Comparison of ENCODE assay signal across 13 mouse cellular contexts in genomic region chr1:182427426-182427825, GRCm38 (mm10). TPM values are rescaled to one million over a fixed set of nuclear protein-coding genes. Genes with fewer than 3 reads are reported as not detected.
A peak's percentile ranks its signal among the peaks of the same experiment; 100 is the strongest.
DNase-seq lines count a peak whose midpoint lies in the region; ATAC-seq and TF ChIP-seq lines count a peak whose summit lies in the region.
"Had no signal": no experiment of that assay in that cellular context is flagged by ENCODE, and none has a peak within 500 bp of the region (broad histone marks: within the 10 kb centered on the region; RNA-seq: fewer than 3 reads in every experiment).

No protein-coding gene starts in this region.

- no peaks in the 10 kb centered on the region for H3K27me3 ChIP-seq in midbrain, postnatal 0 days (ENCODE audit: insufficient read depth, low read length)
- no peaks in the 10 kb centered on the region for H3K27me3 ChIP-seq in midbrain, embryonic 11.5 days (ENCODE audit: control insufficient read depth, insufficient read depth, low read length)
- H3K27me3 ChIP-seq in kidney, postnatal 0 days (ENCODE audit: insufficient read depth, low read length) = no peaks in the 10 kb centered on the region
- no peaks in the 10 kb centered on the region for H3K27me3 ChIP-seq in hindbrain, embryonic 12.5 days
- H3K27me3 ChIP-seq: heart, embryonic 13.5 days; neural tube, embryonic 13.5 days had no signal

- H3K27ac ChIP-seq in midbrain, postnatal 0 days (ENCODE audit: low read depth, low read length) = no peak overlapping the region
- no peak overlapping the region for H3K27ac ChIP-seq in midbrain, embryonic 11.5 days (ENCODE audit: low read depth, low read length)
- no peak overlapping the region for H3K27ac ChIP-seq in kidney, postnatal 0 days
- H3K27ac ChIP-seq in hindbrain, embryonic 12.5 days = no peak overlapping the region
- H3K27ac ChIP-seq: heart, embryonic 13.5 days; macrophage; neural tube, embryonic 13.5 days had no signal

- H3K9ac ChIP-seq in midbrain, postnatal 0 days (replicated peaks; ENCODE audit: low read length, poor library complexity, severe bottlenecking) = no peak overlapping the region
- H3K9ac ChIP-seq in midbrain, embryonic 11.5 days (ENCODE audit: low read length) = no peak overlapping the region
- no peak overlapping the region for H3K9ac ChIP-seq in kidney, postnatal 0 days (ENCODE audit: low read depth, low read length)
- H3K9ac ChIP-seq in hindbrain, embryonic 12.5 days = no peak overlapping the region
- H3K9ac ChIP-seq: heart, embryonic 13.5 days; neural tube, embryonic 13.5 days had no signal

- WGBS in midbrain, postnatal 0 days = 65% methylated on average over 1 of the region's 1 CpGs
- 68% methylated on average over 1 of the region's 1 CpGs for WGBS in midbrain, embryonic 11.5 days
- 78% methylated on average over 1 of the region's 1 CpGs for WGBS in kidney, postnatal 0 days
- WGBS in hindbrain, embryonic 12.5 days = 65% methylated on average over 1 of the region's 1 CpGs

- no peak overlapping the region for H3K4me3 ChIP-seq in midbrain, postnatal 0 days (ENCODE audit: low read depth, low read length)
- H3K4me3 ChIP-seq in midbrain, embryonic 11.5 days (ENCODE audit: low read depth, low read length) = no peak overlapping the region
- no peak overlapping the region for H3K4me3 ChIP-seq in kidney, postnatal 0 days (replicated peaks; ENCODE audit: low read depth, low read length)
- H3K4me3 ChIP-seq in hindbrain, embryonic 12.5 days = no peak overlapping the region
- H3K4me3 ChIP-seq: erythroblast, embryonic 14.5 days; heart, embryonic 13.5 days; neural tube, embryonic 13.5 days had no signal

- ATAC-seq in midbrain, postnatal 0 days (ENCODE audit: low FRiP score) = no peak
- no peak for ATAC-seq in midbrain, embryonic 11.5 days (ENCODE audit: low FRiP score)
- no peak for ATAC-seq in kidney, postnatal 0 days (replicated peaks; ENCODE audit: low FRiP score, low read depth)
- no peak for ATAC-seq in hindbrain, embryonic 12.5 days (ENCODE audit: low FRiP score)

- H3K4me1 ChIP-seq in midbrain, postnatal 0 days (ENCODE audit: insufficient read depth, low read length) = no peaks in the 10 kb centered on the region
- peaks cover 3% of the 10 kb centered on the region for H3K4me1 ChIP-seq in midbrain, embryonic 11.5 days (ENCODE audit: control insufficient read depth, insufficient read depth, low read length)
- peaks cover 18% of the 10 kb centered on the region for H3K4me1 ChIP-seq in kidney, postnatal 0 days (replicated peaks; ENCODE audit: insufficient read depth, low read length)
- H3K4me1 ChIP-seq in hindbrain, embryonic 12.5 days = peaks cover 6% of the 10 kb centered on the region; the same call in 1 of the 2 replicates

- no peaks in the 10 kb centered on the region for H3K9me3 ChIP-seq in midbrain, postnatal 0 days (ENCODE audit: low read length)
- no peaks in the 10 kb centered on the region for H3K9me3 ChIP-seq in midbrain, embryonic 11.5 days (ENCODE audit: control insufficient read depth, low read length)
- H3K9me3 ChIP-seq in kidney, postnatal 0 days (replicated peaks; ENCODE audit: low read length) = no peaks in the 10 kb centered on the region
- no peaks in the 10 kb centered on the region for H3K9me3 ChIP-seq in hindbrain, embryonic 12.5 days (replicated peaks)
- H3K9me3 ChIP-seq: G1E; heart, embryonic 13.5 days; neural tube, embryonic 13.5 days had no signal

- H3K4me2 ChIP-seq in midbrain, postnatal 0 days (ENCODE audit: low read depth, low read length, poor library complexity, severe bottlenecking) = no peak overlapping the region
- H3K4me2 ChIP-seq in midbrain, embryonic 11.5 days = no peak overlapping the region
- H3K4me2 ChIP-seq in kidney, postnatal 0 days (ENCODE audit: low read length) = no peak overlapping the region
- H3K4me2 ChIP-seq in hindbrain, embryonic 12.5 days (replicated peaks) = no peak overlapping the region
- H3K4me2 ChIP-seq: heart, embryonic 13.5 days; neural tube, embryonic 13.5 days had no signal

- peaks cover 8% of the 10 kb centered on the region; the same call in 1 of the 2 replicates for H3K36me3 ChIP-seq in midbrain, postnatal 0 days (ENCODE audit: insufficient read depth, low read length)
- peaks cover 4% of the 10 kb centered on the region; the same call in 1 of the 2 replicates for H3K36me3 ChIP-seq in midbrain, embryonic 11.5 days (ENCODE audit: control insufficient read depth, insufficient read depth, low read length)
- peaks cover 21% of the 10 kb centered on the region; the same call in 1 of the 2 replicates for H3K36me3 ChIP-seq in kidney, postnatal 0 days (ENCODE audit: insufficient read depth, low read length)
- peaks cover 20% of the 10 kb centered on the region for H3K36me3 ChIP-seq in hindbrain, embryonic 12.5 days

- no peak for TF ChIP-seq CTCF in midbrain, postnatal 0 days (IDR thresholded peaks at IDR 0.05)
- TF ChIP-seq CTCF in kidney, postnatal 0 days (IDR thresholded peaks at IDR 0.05; ENCODE audit: low read depth) = no peak

- peak; percentile 47 for DNase-seq in midbrain, postnatal 0 days (ENCODE audit: low spot score)
- DNase-seq in midbrain, embryonic 11.5 days (ENCODE audit: low spot score, missing footprints) = no peak
- peak; percentile 64 for DNase-seq in gastrocnemius, postnatal 25 days
- peak; percentile 46 for DNase-seq in kidney, postnatal 0 days (ENCODE audit: low spot score)
- DNase-seq in natural killer cell, adult 2 months (ENCODE audit: low spot score in 2 of 2) = peak; percentile 7 to 35
- no peak for DNase-seq in cerebellum, postnatal 4 days (ENCODE audit: low spot score in 2 of 2)
- DNase-seq: cerebellum, postnatal 36 days had no signal

RNA-seq across cellular contexts. Expression of gene Trp53bp2, which starts 18.5 kb away (rescaled TPM):
- 21.1 and 27.0 TPM in 2 replicates for total RNA-seq in midbrain, postnatal 0 days (2014; rRNA removed)
- polyA plus RNA-seq in midbrain, postnatal 0 days (2015; fragmentation: Nextera tagmentation; extraction: Ambion mirVana) = 9.9 and 11.1 TPM in 2 replicates
- polyA plus RNA-seq in midbrain, embryonic 11.5 days (2014; fragmentation: Nextera tagmentation; extraction: Ambion mirVana) = 33.5 and 34.8 TPM in 2 replicates
- total RNA-seq in gastrocnemius, postnatal 25 days (2021) = 1 to 10 TPM; 8.5 to 8.6 TPM
- 26.1 and 26.7 TPM in 2 replicates for polyA plus RNA-seq in kidney, postnatal 0 days (2015; fragmentation: Nextera tagmentation; extraction: Ambion mirVana)
- 31.9 and 32.7 TPM in 2 replicates for polyA plus RNA-seq in hindbrain, embryonic 12.5 days (2016; fragmentation: Nextera tagmentation; extraction: Ambion mirVana)

Comparison
In these comparisons a context has a peak if more than half of its experiments do, and no peak if none do; other contexts are left out.
1. DNase-seq: peak in midbrain, postnatal 0 days (single experiment), gastrocnemius, postnatal 25 days (single experiment), kidney, postnatal 0 days (single experiment) and natural killer cell, adult 2 months (2 of 2); none in midbrain, embryonic 11.5 days (single experiment) and cerebellum, postnatal 4 days (0 of 2).